Mouse (Mus musculus) erythroblast, adult 5-6 weeks (primary cell): ENCODE data around the gene Nlgn1. TPM values are rescaled to one million over a fixed set of nuclear protein-coding genes. Genes with fewer than 3 reads are reported as not detected.

ENCODE experiments used
- ATAC-seq: replicated peaks from 2 replicates; pipeline ENCODE4 v1.8.0; 2016; ENCODE audit warnings: moderate number of reproducible peaks, mild to moderate bottlenecking, moderate TSS enrichment, inconsistent platforms; ENCODE audit not compliant: poor library complexity, low FRiP score, severe bottlenecking
- total RNA-seq, 2 experiments: library from RNA; stranded (forward) in 1 of 2; stranded (reverse) in 1 of 2; fragments of 150-400 nt in 1 of 2; fragments of 200-764, 138-1000 nt in 1 of 2; gene quantifications; 2 replicates each; pipeline versions ENCODE4 v1.2.3 to v1.2.4; 2015 to 2017; ENCODE audit warnings: low replicate concordance in 2 of 2

The Nlgn1 gene
- total RNA-seq, 2 experiments from 2014 or later = not detected

DNA sequence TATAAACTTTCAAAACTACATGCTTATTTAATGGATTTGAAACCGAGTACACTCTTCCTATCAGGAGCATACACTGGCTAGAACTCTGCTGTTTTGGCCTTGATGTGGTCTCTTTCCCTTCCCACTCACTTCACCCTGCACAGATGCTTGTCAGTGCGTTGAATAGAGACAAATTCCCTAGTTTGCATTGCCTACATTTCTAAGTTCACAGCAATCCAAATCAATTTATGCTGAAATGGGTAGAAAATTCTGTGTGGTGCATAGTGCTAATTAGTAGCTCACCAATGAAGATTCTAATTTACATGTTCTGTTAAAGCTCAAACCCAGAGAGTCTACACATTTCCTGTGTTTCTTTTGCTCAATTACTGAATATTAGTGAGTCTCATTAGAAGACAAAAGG, 447.5 kb downstream of the Nlgn1 start:
- no peak for ATAC-seq

DNA sequence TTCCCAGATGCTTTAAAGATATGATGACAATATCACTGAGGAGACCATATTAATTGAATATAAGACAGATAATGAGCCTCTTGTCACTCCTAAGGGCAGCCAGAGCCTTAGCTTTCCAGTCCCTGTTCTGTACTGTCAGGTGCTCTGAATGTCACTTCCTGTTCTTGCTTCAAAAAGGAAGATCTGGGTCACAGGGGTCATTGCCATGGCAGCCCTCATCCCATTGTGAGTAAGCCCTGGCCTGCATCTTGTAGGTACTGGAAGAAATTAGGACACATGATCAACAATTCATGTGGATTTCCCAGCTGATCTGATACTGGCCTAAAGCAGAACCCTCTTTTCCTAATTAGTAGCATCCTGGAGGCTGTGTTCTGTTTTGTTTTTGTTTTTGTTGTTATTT, 463.1 kb downstream of the Nlgn1 start:
- no peak for ATAC-seq

DNA sequence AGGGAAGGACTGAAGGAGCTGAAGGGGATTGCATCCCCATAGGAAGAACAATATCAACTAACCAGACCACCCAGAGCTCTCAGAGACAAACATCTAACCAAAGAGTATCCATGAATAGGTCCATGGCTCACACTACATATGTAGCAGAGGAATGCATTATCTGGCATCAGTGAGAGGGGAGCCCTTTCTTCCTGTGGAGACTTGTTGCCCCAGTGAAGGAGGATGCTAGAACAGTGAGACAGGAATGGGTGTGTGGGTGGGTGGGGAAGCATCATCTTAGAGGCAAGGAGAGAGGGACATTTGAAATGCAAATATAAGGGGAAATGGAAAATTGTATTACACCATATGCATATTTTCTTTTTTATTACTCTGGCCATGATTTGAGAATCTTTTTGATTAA, 473.9 kb downstream of the Nlgn1 start:
- no peak for ATAC-seq

DNA sequence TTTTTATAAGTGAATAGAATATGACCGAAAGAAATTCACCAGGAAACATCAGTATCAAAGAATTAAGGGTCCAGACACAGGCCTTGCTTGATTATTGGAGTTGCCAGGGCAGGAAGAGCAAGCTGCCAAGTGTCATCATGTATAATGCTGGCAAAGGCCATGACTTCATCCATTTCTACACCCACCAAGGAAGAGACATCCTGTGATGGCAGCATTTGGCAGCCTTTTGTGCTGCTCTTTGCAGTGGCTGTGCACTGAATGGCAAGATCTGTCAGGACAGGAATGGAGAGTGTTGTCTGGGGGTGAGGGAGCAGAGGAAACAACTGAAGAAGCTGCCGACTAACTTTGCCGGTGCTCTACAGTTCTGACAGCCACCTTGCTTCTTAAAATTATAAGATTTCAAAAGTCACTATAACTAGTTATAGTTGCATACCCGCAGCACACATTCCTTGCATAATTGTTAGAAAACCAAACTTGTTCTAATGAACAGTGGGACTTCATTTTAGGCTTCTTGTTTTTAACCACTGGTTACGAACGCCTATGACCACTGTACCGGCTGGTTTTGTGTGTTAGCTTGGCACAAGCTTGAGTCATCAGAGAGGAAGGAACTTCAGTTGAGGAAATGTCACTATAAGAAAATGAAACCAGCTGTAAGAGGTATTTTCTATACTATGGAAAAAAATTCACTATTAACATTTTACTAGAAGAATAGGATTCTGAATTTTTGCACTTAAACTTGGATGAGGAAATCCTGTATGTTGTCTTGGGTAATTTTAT, 487.4 kb downstream of the Nlgn1 start:
- ATAC-seq = no peak

DNA sequence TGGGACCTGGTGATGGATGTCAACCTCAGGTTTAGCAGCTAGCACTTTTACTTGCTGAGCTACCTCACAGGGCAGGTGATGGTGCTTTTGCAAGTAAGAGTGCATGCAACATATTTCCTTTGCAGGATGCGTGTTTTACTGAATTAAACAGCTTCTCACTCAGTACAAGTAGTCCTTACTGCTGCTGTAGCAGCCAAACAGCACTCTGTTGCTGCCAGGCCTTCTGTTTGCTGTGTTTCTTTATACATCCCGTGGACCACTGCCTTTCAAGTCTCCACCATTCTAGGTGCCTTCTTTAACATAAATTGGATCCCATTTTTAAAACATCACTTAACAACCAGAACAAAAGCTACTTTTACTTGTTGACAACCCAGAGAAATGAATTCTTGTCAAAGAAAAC, 502.0 kb downstream of the Nlgn1 start:
- ATAC-seq = no peak

DNA sequence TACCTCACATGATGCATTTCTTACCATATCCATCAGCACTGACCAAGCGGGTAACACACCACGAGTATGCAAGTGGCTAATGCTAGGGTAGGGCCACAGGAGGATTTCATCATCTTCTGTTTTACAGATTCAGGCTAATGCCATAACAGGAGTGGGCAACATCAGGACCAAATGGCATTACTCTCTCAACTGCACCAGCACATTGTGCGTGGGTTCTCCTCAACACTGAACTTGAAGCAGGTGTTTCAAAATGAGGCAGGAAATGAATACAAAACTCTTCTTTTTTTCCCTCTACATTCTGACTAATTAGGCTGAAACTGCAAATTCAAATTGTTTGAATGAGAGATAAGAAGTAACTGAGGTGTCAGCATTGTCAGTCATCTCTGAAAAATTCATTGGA, 518.9 kb downstream of the Nlgn1 start:
- no peak for ATAC-seq

DNA sequence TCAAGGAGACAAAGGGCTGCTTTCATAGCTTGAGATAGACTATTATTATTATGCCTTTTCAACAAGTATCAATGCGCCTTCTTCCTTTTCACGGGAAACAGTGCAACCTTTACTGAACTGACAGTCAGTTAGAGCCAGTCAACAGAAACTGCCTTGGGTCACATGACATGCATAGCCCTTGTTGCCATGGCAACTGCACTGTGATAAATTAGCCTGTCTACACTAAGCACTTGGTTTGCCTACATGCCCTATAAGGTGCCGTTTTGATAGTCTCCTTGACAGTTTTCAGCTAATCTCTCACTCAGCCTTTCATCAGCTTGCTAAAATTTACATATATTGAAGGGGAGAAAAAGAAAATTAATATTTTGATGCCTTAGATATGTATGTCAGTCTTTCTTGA, 524.7 kb downstream of the Nlgn1 start:
- ATAC-seq = no peak

DNA sequence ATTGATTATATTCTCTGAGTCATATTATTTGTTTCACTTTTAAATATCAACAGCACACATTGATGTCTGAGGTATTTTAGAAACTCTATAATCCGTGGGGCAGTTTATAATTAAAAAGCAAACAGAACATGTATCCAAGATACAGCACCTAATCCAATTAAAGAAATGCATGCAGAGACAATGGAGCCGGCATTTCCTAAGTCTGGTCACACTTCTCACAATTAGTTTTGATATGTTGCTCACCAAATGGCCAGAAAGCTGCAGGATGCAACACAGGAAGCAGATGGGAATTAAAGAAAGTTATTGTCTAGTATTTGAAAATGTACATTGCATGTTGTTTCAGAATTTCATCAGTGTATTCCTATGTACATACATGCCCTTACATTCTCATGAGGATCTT, 550.6 kb downstream of the Nlgn1 start:
- no peak for ATAC-seq

DNA sequence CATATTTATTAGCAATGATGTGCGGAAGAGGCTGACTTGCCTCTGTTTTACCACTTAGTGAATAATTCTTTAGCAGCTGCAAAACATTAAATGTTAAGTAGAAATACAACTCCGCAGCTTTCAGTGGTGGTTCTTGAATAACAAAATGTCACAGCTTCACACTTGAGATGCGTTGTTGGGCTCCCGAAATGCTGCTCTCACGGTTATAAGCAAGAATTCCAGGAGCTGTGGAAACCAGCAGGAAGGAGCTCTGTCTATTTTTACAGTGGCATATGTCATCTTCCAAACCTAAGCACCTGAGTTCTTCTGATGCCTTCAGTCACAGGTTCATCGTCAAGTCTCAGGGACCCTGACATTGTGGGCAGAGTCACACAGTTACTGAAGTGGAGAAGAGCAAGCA, 556.8 kb downstream of the Nlgn1 start:
- no peak for ATAC-seq

DNA sequence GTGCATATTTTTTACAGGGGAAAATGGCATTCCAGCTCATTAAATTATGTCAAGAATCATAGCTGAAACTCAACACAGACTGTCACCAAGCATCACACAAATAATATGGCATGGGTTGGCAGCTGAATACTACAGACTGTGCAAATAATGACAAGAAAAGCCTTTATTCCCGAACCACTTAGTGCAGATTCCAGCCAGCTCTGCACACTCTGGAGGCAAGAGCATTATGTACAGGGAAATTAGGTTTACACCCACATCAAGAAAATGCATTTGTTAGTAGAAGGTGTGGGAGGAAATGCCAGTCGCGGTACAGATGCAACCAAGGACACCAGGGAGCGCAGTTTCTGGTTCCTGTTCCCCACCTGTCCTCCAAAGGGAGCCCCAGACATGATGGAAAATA, 558.4 kb downstream of the Nlgn1 start:
- ATAC-seq = no peak

DNA sequence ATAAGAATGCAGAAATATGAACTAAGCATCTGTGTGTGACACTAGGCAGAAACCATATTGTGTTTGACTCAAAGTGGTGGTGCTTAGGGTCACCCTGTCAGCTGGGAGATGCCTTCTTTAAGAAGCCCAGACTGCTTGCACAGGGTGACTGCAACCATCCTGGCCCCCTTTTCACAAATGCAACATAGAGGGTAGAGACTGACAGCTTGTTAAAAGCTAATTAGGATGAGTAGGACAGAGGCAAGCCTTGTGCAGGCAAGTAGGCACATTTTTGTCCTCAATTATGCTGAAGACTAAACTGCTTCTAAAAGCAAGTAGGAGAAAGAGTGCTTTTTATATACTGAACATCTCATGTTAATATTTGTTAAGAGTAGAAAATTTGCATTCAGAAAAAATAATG, 558.8 kb downstream of the Nlgn1 start:
- ATAC-seq = no peak

DNA sequence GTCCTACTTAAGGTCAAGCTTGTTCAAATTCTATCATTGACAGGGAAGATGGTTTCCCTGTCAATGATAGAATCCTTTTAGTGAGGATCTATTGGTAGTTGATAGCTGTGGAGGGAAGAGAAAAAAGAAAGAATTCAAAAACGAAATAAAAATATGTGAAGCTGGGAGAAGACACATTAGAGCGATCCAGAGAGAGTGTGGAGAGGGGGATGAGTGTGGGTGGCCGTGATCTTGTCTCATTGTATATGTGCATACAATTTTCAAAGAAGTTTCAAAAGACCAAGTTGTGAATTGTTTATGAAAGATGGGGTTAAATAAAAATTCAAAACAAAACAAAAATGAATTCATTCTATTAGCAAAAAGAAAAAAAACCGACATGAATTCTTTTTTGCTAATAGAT, 568.6 kb downstream of the Nlgn1 start:
- no peak for ATAC-seq

DNA sequence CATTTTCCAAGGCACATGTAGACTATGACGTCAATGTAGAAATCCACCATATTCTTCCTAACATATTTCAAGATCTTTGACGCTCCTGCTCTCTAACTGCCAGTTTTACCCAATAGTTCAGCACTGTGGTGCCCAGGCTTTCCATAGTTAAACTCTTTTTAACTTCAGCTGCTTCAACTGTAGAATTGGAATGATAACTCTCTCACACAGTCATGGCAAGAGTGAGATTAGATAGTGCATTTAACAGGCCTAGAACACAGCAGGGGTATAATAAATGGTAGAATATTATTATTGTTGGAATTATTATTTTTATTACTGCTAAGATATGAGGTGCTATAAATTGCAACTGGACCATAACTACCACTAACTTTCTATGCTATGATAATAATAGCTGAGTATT, 574.4 kb downstream of the Nlgn1 start:
- ATAC-seq = no peak

DNA sequence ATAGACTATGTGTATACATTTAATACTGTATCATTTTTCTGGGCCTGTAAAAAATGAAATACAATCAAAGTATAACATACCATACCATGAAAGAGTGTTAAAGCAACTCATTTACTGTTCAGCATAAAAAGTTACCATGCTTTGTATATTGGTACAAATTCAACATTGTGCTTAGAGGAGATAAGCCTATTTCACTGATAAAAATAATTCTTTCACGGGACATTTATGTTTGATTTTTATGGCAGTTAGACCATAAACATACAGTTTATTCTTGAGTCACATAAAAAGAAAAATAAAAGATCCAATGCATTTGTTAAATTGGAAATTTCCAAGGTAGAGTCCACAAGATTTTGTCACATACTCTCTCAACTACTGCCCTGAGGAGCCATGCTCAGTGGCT, 608.1 kb downstream of the Nlgn1 start:
- no peak for ATAC-seq

DNA sequence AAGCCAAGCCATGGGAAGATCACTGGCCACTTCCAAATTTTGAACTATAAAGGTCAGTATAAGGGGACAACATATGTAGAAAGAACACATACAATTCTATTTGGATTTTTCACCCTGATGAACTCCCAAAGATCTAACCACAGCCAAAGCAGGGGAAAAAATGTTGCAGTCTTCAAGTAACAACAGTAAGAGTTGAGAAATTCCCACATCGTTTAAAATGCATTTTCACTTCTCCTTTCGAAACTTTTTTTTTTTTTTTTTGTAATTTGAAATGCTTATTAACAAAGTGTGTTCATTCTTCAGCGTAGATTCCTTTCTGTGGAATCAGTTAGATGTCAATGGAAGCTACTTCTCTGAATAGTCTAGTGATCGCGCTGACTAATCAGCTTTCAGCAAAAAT, 610.8 kb downstream of the Nlgn1 start:
- ATAC-seq = no peak

DNA sequence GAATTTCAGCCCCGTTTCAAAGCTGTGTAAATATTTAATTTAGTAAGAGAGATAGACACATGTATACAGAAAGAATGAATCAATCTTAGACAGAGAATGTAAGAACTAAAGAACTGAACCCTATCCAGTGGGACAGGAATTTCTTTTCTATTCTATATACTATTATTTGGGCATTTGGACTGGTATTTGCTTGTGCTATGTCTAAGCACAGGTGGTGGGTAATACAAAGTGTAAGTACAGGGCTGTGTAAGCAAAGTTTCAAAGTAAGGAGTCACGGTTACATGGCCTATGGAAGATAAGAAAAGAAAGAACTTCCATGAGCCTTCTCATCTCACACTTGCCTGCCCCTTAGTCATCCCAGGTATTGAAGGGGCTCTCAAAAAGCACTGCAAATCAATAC, 624.9 kb downstream of the Nlgn1 start:
- no peak for ATAC-seq

DNA sequence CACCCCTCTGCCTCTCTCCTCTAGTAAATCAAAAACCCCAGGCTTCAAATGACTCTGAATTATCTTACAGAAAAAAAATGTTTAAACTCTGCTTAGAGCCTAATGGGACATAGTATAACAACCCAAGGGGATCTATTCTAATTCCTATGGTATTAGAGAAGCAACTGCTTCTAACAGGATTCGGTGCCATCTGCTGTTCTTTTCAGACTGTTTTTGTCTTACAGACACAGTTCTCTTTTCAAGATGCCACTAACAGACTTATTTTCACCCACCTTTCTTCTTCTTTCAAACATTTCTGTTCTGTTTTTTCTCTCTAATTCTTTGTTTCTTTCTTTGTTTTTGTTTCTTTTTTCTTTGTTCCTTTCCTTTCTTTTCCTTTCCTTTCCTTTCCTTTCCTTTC, 635.0 kb downstream of the Nlgn1 start:
- no peak for ATAC-seq

DNA sequence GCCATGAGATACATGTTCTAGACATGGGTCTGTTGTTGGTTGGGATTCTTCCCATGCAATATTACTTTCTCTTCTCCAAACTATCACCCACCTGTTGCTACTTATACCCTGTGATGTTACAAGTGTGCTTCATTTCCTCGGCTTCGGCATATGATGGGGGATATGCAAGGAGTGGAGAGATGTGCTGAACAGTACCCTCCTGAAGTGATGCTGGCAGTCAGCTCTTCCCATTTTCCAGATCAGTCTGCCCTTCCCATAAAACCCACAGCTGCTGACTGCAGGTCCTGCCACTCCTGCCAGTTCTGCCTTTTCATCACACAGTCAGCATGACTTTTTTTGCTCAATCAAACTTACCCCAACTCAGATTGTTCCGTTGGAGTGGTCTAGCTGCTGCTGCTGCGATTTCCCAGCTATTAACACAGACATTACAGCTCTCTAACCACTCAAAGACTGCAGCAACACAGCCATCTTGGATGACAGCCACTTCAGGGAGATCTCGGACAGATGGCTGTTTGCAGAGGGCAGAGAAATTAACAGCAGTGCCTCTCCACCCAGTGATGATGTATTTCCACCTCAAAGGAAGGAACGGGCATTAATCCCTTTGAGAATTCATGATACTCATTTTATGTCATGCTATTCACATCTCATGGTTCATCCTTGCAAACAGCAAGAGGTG, 643.3 kb downstream of the Nlgn1 start:
- no peak for ATAC-seq

DNA sequence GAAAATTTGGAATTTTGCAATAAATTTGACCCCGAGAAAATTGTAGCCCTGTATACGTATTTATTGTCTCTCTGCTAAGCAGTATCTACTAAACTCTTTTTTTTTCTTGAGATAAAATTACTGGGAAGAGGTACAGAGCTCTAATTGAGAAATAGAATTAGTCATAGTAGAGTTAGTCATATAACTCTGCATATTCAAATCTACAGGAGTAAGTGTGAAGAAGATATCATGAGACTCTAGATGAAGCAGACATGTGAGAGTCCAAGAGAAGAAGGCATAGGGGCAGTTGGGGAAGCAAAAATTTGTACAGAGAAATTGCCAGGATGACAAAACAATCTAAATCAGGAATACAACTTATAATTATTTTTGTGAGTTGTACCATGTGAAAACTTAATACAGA, 648.6 kb downstream of the Nlgn1 start:
- ATAC-seq = no peak

DNA sequence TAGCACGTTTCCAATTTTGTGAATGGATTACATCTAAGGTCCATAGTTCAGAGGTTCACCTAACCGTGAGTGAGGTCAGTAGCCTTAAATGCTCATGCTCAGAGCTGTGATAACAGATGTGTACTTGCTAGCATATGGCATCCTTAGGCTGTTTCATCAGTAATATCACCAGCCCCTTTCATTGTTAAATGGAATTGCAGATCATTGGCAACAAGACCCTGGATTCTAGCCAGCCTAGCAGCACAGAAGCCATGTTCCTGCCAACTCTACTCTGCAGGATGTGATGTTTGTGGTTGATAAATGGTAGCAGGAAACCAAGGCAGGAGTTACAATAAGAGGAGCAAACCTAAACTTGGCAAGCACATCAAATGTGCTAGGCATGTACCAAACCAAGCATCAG, 652.9 kb downstream of the Nlgn1 start:
- no peak for ATAC-seq

DNA sequence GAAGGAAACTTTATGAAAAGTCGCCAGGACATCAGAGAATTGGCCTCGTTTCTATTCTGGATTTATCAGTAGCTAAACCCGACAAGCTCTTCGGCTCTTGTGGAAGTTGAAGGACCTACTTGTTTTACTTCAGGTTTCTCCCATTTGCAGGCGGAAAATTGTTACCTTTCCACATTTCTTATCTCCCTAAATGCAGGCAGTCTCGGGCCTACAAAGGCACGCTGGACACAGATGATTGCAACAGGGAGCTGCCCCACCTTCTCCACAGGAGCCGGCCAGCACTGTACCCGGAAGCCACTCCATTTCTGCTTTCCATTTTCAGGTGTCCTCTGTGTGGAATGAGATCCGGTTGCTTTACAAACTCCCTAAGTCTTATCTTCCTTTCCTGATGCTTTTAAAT, 656.4 kb downstream of the Nlgn1 start:
- ATAC-seq = no peak

DNA sequence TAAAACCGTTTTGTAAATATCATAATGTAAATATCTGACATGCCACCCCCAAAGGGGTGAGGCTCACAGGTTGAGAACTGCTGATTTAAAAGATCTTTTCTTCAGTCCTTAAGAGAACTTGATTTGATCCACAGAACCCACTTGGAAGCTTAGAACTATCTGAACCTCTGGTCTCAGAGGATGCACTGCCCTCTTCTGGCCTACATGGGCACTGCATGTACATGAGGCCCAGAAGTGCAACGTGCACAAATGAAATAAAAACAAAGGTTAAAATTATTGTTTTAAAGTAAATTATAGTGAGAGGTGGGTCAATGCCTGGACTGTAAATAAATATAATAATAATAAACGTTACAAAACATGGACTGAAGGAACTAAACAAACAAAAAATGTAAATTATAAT, 657.2 kb downstream of the Nlgn1 start:
- no peak for ATAC-seq
